Mouse (Mus musculus) heart, embryonic 16.5 days (tissue): ENCODE results near the gene Sema4d. TPM values are rescaled to one million over a fixed set of nuclear protein-coding genes. Genes with fewer than 3 reads are reported as not detected.
"Not testable (repeated sequence)": the region's sequence is repeated elsewhere in the genome, so short reads cannot be mapped to it uniquely, and the experiment has no call there.

Experiments used
- ATAC-seq: fragments of 200-750 bp; cut with Nextera tagmentation; replicated peaks from 2 replicates; pipeline ENCODE4 v1.8.0; 2017; ENCODE audit warnings: moderate number of reproducible peaks; ENCODE audit not compliant: insufficient read depth, low FRiP score; ENCODE audit errors: extremely low read depth
- H3K27ac ChIP-seq: fragments of 300-500 bp; sonication (generic); 2 replicates; pipeline ENCODE4 v1.5.1; 2014; ENCODE audit warnings: mild to moderate bottlenecking, low read length, control low read depth, moderate library complexity
- H3K27me3 ChIP-seq: fragments of 300-500 bp; sonication (generic); 2 replicates; pipeline ENCODE4 v1.6.1; 2014; ENCODE audit warnings: low read length, mixed read lengths; ENCODE audit not compliant: control insufficient read depth, insufficient read depth
- H3K36me3 ChIP-seq: fragments of 300-500 bp; sonication (generic); 2 replicates; pipeline ENCODE4 v1.6.1; 2014; ENCODE audit not compliant: control insufficient read depth, insufficient read depth
- H3K4me1 ChIP-seq: fragments of 300-500 bp; sonication (generic); 2 replicates; pipeline ENCODE4 v1.6.1; 2014; ENCODE audit warnings: low read length, mixed read lengths; ENCODE audit not compliant: control insufficient read depth, insufficient read depth
- H3K4me2 ChIP-seq: fragments of 300-500 bp; sonication (generic); 2 replicates; pipeline ENCODE4 v1.6.1; 2014; ENCODE audit warnings: low read depth, mild to moderate bottlenecking, control low read depth, low read length
- H3K4me3 ChIP-seq: fragments of 300-500 bp; sonication (generic); 2 replicates; pipeline ENCODE4 v1.5.1; 2014; ENCODE audit warnings: mild to moderate bottlenecking, control low read depth, low read length
- H3K9ac ChIP-seq: fragments of 300-500 bp; sonication (generic); 2 replicates; pipeline ENCODE4 v1.6.1; 2014; ENCODE audit warnings: low read length, control low read depth
- H3K9me3 ChIP-seq: fragments of 300-500 bp; sonication (generic); replicated peaks from 2 replicates; pipeline ENCODE4 v1.6.1; 2016; ENCODE audit warnings: low read length; ENCODE audit not compliant: control insufficient read depth
- WGBS: fragments of 180-500 bp; shearing (Covaris S2); extraction: QIAGEN DNeasy Blood & Tissue Kit; methylation state at CpG from one replicate; pipeline ENCODE4 v1.1.7; 2014; 5-methylcytosine and 5-hydroxymethylcytosine counted together
- polyA plus RNA-seq: library from polyadenylated mRNA; unstranded; fragments of >200 nt; fragmentation: Nextera tagmentation; extraction: Ambion mirVana; gene quantifications from 2 replicates; pipeline ENCODE4 v1.2.1, GENCODE M21; 2015

Gene Sema4d
- polyA plus RNA-seq, 1 experiment from 2014 or later: 22.5 TPM

GRCm38 (mm10) chr13:51834520-51834919 is 41.0 kb upstream of the Sema4d start:
- Histone ChIP-seq H3K4me2 (no peak overlapping the region), H3K9me3 (no peaks in the 10 kb centered on the region), H3K4me1 (peaks cover 4% of the 10 kb centered on the region), H3K27me3 (peaks cover 2% of the 10 kb centered on the region; the same call in 1 of the 2 replicates), H3K9ac (no peak overlapping the region), H3K27ac (no peak overlapping the region), H3K4me3 (no peak overlapping the region), H3K36me3 (no peaks in the 10 kb centered on the region)
- no peak for ATAC-seq
- WGBS: 18% methylated on average over 2 of the region's 2 CpGs

- H3K9ac ChIP-seq, H3K9me3 ChIP-seq, H3K27ac ChIP-seq, H3K4me1 ChIP-seq, H3K4me3 ChIP-seq, H3K4me2 ChIP-seq, ATAC-seq, H3K27me3 ChIP-seq, H3K36me3 ChIP-seq: not testable (repeated sequence)
- 71% methylated on average over 8 of the region's 8 CpGs for WGBS
Observed at GRCm38 (mm10) chr13:51834024-51834423, 40.5 kb upstream of the Sema4d start.

GRCm38 (mm10) chr13:51833611-51834010 is 40.1 kb upstream of the Sema4d start:
- no peaks in the 10 kb centered on the region for H3K36me3 ChIP-seq
- no peaks in the 10 kb centered on the region for H3K27me3 ChIP-seq
- no peak overlapping the region for H3K9ac ChIP-seq
- no peak overlapping the region for H3K4me3 ChIP-seq
- H3K9me3 ChIP-seq: no peaks in the 10 kb centered on the region
- 60% methylated on average over 2 of the region's 2 CpGs for WGBS
- no peak for ATAC-seq
- H3K4me2 ChIP-seq: no peak overlapping the region
- H3K27ac ChIP-seq: no peak overlapping the region
- peaks cover 4% of the 10 kb centered on the region for H3K4me1 ChIP-seq

GRCm38 (mm10) chr13:51832491-51832890 is 38.9 kb upstream of the Sema4d start:
- no peak for ATAC-seq
- Histone ChIP-seq H3K27me3 (no peaks in the 10 kb centered on the region), H3K27ac (no peak overlapping the region), H3K36me3 (no peaks in the 10 kb centered on the region), H3K9ac (no peak overlapping the region), H3K4me2 (no peak overlapping the region), H3K4me1 (peaks cover 4% of the 10 kb centered on the region), H3K4me3 (no peak overlapping the region), H3K9me3 (no peaks in the 10 kb centered on the region)
- 79% methylated on average over 6 of the region's 6 CpGs for WGBS

- Histone ChIP-seq H3K36me3 (no peaks in the 10 kb centered on the region), H3K27me3 (no peaks in the 10 kb centered on the region), H3K9me3 (no peaks in the 10 kb centered on the region), H3K4me3 (no peak overlapping the region), H3K4me2 (no peak overlapping the region), H3K9ac (no peak overlapping the region), H3K4me1 (peaks cover 4% of the 10 kb centered on the region), H3K27ac (no peak overlapping the region)
- WGBS: 29% methylated on average over 10 of the region's 10 CpGs
- ATAC-seq: no peak
Observed at GRCm38 (mm10) chr13:51830744-51831450, 37.4 kb upstream of the Sema4d start.

- H3K4me2 ChIP-seq: no peak overlapping the region
- ATAC-seq: no peak
- H3K9me3 ChIP-seq: no peaks in the 10 kb centered on the region
- no peak overlapping the region for H3K4me3 ChIP-seq
- H3K27ac ChIP-seq: no peak overlapping the region
- no peaks in the 10 kb centered on the region for H3K36me3 ChIP-seq
- H3K9ac ChIP-seq: no peak overlapping the region
- H3K4me1 ChIP-seq: no peaks in the 10 kb centered on the region
- 52% methylated on average over 8 of the region's 8 CpGs for WGBS
- H3K27me3 ChIP-seq: no peaks in the 10 kb centered on the region
Observed at GRCm38 (mm10) chr13:51823822-51824495, 30.4 kb upstream of the Sema4d start.

GRCm38 (mm10) chr13:51821988-51822387 is 28.4 kb upstream of the Sema4d start:
- Histone ChIP-seq H3K4me2 (no peak overlapping the region), H3K4me3 (no peak overlapping the region), H3K36me3 (no peaks in the 10 kb centered on the region), H3K4me1 (peaks cover 4% of the 10 kb centered on the region), H3K9me3 (no peaks in the 10 kb centered on the region), H3K27me3 (no peaks in the 10 kb centered on the region), H3K27ac (no peak overlapping the region), H3K9ac (no peak overlapping the region)
- ATAC-seq: no peak
- 46% methylated on average over 3 of the region's 3 CpGs for WGBS

- Histone ChIP-seq H3K4me3 (no peak overlapping the region), H3K4me2 (no peak overlapping the region), H3K36me3 (no peaks in the 10 kb centered on the region), H3K27ac (no peak overlapping the region), H3K4me1 (peaks cover 12% of the 10 kb centered on the region), H3K9ac (no peak overlapping the region), H3K9me3 (no peaks in the 10 kb centered on the region), H3K27me3 (no peaks in the 10 kb centered on the region)
- WGBS: 67% methylated on average over 6 of the region's 6 CpGs
- no peak for ATAC-seq
Observed at GRCm38 (mm10) chr13:51819351-51819750, 25.8 kb upstream of the Sema4d start.

GRCm38 (mm10) chr13:51818944-51819326 is 25.4 kb upstream of the Sema4d start:
- WGBS: 58% methylated on average over 3 of the region's 3 CpGs
- H3K27ac ChIP-seq: no peak overlapping the region
- ATAC-seq: no peak
- H3K4me2 ChIP-seq: no peak overlapping the region
- H3K36me3 ChIP-seq: no peaks in the 10 kb centered on the region
- H3K4me3 ChIP-seq: no peak overlapping the region
- H3K9me3 ChIP-seq: no peaks in the 10 kb centered on the region
- no peaks in the 10 kb centered on the region for H3K27me3 ChIP-seq
- peaks cover 13% of the 10 kb centered on the region for H3K4me1 ChIP-seq
- H3K9ac ChIP-seq: no peak overlapping the region
